Mouse (Mus musculus): ENCODE results near the gene Cyp2j12.
"Not testable (repeated sequence)": the region's sequence is repeated elsewhere in the genome, so short reads cannot be mapped to it uniquely, and the experiment has no call there.

The Cyp2j12 gene

DNA sequence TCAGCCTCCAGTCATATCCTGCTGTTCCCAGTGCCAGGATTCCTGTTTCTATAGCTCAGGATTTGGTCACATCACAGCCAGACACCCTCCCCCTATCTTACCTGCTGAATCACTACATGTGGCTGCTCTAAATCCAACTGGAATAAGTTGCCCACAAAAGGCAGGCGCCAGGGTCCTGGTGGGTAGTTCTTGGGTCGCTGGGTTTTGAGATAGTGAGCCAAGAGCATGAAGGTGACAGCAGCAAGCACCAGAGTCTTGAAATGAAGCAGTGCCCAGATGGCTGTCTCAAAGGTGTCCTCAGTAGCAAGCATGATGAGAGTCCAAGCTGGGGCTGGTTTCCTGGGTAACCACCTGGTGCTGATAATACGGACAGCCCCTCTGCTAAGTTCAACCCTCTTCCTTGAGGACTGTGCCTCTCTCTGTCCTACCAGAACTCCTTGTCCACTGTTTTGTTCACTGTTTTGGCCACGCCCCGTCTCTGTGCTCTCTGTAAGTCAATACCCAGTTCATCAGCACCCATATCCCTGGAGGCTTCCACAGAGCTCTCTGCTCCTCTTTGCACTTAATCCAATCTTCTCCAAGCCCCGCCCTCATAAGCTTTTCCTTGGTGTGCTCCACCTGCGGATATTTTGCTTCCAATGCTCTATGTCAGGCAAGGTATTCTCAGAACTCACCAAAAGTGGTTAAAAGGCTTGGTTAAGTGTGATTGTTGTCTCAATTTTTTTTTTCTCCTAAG, at the start of gene Cyp2j12:
Gene Cyp2j12 (minus strand): TSS at position 421 of the 736 bp plus-strand sequence.
- DNase-seq = no peak

DNA sequence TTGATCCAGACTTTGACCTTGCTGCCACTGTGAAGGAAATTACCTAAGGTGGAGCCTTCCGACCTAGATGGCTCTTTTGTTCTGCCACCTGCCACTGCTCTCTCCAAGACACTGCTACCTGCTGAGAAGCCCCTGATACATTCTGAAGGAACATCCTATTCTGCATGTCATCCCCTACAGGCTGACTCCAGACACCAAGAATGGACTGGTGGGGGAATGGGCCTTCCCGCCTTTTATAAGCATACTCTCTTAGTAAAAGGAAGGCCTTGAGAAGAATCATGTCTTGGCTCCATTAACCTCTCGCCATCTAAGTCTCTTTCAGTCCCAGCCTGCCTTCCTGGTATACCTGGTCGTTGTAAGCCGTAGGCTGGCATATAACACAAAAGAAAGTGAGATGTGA, 48.4 kb upstream of the Cyp2j12 start:
- not testable (repeated sequence) for DNase-seq

DNA sequence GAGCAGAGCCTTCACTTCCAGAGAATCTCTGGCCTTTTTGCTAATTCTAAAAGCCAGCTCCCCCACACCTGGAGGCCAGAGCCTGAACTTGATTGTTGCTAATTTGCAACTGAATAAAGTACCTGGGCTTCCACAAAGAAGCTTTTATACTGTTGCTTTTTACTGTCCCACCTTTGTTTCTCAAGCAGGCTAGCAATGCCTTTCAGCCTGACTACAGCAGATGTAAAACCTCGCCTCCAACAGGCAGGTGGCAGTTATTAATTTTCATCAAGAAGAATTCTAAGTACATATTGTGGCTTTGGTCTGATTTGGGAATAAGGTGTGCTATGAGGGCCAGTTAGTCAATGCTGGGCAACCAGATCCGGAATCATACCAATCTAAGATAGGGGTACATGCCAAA, 47.7 kb upstream of the Cyp2j12 start:
- DNase-seq = not testable (repeated sequence)

DNA sequence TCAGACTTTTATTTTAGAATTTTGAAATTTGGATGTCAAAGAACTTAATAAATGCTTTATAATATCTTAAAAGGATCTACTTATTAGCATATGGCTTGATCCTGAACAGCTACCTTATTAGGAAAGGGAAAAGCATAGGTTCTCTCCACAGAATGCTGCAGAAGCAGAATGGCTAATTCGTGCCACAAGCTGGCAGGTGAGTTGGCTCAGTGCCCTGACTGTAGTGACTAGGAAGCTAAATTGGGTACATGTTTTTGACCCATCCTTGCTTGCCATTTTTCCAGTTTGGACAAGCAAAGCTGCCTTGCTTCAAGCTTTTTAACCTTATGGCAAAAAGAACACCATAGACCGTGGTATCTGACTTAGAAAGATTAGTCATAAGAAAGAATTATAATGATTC, 47.2 kb upstream of the Cyp2j12 start:
- DNase-seq = not testable (repeated sequence)

DNA sequence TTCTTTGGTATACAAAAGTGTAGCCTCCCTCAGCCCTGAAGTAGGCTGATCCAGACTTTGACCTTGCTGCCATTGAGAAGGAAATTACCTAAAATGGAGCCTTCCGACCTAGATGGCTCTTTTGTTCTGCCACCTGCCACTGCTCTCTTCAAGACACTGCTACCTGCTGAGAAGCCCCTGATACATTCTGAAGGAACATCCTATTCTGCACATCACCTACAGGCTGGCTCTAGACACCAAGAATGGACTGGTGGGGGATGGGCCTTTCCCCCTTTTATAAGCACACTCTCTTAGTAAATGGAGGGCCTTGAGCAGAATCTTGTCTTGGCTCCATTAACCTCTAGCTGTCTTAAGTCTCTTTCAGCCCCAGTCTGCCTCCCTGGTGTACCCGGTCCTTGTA, 43.8 kb upstream of the Cyp2j12 start:
- not testable (repeated sequence) for DNase-seq

DNA sequence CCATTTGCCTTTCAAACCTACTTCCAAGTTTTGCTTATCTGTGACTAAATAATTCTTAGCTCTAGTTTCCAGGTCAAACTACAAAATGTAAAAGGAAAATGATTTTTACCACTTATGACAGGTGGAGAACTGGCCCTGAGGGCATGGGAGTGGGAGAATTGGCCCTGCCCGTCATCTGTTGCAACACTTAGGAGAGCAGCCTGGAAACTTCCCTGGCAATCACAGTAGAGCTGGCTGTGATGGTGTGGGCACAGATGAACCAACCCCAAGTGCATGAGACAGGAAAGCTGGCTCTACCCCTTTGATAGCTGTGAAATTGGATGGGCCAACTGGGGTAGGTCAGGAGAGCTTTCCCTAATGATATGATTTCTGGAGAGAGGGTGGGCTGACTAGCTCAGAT, 21.9 kb upstream of the Cyp2j12 start:
- DNase-seq = no peak

DNA sequence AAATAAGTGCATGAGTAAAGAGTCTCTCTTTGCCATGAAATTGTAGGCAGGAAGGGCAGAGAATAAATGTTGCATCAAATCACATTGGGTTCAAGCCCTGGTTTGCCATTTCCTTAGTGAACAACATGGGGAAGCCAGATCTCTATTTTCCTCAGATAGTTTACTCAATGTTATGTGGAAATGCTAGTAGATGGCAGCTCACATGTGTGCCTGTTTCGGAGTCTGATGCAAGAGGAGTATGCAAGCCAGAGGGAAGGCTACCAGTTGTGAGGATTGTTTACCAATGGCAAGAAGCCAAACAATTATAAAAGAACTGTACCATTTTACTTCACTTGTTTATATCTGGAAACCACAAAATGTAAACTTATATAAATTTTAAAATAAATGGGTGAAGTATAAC, 20.6 kb upstream of the Cyp2j12 start:
- DNase-seq = no peak

DNA sequence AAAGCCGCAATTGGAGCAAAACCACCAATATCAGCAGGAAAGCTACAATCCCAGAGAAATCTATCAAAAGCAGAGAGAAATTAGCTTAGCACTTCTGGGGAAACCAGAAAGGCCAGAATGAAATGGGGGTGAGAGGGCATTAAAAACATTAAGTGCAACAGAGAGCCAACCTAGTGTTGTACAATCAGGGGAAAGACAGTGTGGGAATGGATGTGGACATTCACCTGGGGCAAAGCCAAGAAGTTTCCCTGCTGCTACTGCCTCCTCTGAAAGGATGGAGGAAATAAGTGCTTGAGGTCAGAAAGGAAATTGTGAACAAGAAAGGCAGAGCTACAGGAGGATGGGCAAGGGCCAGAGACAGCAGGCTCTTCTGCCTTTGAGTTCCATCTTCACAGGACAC, 1.7 kb downstream of the Cyp2j12 start:
- DNase-seq = no peak

DNA sequence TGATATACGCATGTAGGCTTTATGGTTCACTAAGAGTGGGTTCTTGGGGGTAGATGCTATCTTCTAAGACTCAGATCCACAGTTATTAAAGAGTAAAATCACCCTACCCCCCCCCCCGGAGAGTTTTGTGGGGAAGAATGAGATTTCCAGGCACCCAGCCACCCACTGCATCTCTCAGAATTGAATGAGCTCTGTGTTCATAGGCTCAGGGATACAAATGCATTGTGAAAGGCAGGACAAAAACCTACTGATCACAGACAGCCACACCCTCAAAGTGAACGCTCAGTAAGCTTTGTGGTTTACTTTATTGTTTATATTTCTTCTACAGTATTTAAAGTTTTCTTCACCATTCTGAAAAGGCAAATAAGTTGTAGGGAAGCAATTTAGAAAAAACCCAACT, 6.7 kb downstream of the Cyp2j12 start:
- DNase-seq = no peak

DNA sequence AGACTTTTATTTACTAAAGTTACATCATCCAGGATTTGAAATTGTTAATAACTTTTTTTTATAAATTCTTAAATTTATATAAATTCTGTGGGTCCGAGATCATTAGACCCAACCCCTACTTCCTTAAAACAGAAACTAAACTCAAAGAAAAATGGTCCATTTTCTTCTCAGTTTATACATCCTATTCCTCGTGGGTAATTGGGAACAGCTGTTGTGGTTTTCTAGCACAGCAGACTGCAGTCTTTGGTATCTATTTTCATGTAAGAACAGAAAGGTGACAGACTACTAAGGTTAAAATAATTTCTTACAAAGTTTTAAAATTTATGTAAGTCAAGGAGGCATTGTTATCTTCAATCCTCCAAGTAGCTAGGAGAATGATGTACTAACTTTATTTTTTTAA, 44.1 kb downstream of the Cyp2j12 start:
- DNase-seq = no peak

DNA sequence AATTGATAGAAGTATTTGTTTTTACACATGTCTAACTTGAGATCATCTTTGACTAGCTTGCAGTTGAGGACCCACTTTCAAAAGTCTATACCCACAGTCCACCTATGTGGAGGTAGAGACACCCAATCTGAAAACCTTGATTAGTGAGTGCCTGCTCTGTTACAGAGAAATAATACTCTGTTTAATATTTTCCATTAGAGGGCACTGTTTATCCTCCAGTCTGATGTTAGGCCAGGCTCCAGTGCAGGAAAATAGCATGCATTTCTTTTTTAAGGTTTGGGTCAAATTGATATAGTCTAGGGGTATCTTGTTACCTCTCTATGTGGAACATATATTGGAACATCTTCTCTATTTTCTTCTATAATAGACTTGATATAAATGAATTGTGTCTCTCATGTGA, 49.1 kb downstream of the Cyp2j12 start:
- DNase-seq = no peak

DNA sequence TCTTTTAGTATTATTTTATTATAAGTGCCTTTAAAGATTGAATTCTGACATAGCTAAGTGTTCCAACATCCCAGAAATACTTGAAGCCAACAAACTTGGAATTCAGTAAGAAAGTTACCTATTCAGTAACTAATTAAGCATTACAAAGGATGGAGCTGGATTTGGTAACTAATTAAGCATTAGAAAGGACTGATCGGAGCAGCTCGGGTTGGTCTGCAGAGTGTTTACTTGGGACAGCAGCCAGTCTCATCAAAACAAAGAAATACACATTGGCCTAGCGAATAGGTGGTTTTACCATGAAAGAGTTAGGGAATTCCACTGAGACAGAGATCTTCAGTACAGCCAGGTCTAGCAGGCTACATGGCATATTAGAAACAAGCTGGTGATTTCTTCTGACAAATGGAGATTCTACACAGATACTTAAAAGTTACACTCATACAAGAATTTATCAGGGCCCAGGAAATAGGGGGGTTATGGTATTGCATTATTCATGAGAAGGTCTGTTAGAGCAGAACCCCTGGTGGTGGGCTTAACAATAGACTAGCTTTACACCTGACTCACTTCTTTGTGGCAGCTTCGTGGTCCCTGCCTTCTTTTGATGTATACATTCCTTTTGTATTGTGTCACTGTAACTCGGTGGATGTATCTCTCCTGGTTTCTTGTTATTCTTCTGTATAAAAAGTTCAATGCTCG, 51.5 kb downstream of the Cyp2j12 start:
- peak; percentile 39 to 53 for DNase-seq

DNA sequence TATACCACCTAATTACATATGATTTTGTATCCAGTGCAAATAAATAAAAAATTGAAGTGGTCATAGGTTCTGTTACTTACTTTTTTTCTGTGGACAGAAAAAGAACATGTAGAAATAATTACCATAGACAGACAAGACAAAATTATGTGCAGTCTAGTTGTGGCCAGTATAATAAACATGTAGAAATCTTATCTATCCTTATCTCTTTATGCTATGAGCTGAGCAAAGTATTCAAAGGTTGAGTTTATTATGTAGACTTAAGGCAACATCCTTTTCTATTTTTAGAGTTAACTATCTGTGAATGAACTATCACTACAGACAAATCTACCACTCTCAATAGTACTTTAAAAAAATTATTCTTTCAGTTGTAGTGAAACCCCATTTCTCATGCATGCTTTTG, 62.6 kb downstream of the Cyp2j12 start:
- DNase-seq = no peak

DNA sequence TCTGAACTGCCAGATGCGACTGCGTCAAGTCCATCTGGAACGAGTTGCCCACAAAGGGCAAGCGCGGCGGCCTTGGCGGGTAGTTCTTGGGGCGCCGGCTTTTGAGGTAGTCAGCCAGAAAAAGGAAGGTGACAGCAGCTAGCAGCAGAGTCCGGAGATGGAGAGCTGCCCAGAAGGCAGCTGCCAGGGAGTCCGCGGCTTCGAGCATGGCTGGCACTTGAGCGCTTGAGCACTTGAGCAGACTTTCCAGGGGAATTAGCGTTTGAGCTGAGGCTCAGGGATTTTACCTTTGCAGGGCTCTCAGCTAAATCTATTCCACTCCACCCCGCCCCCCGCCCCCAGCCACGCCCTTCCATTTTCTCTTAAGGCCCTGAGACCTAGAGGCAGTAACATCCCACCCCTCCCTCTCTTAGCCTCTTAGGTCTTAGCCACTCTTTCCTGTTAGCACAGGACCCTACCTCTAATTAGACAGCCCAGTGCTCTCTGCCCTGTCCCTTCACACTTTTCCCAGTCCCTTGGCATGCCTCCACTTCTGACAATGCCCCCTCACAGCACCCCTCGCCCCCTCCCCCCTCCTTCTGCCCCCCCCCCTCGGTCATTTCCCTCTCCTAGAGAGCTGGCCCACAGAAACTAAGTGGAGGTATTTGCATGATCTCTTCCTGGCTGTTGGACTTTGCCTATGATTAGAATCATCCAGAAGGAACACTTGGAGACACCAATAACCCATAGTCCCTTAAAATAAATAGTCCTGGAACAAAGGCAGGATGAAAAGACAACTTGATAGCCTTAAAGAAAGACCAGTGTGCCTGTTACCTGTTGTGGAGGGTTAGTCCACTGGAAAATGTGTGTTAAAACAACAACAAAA, 63.5 kb downstream of the Cyp2j12 start, which contains the start of gene Cyp2j13:
Gene Cyp2j13 (minus strand): TSS at position 286 of the 865 bp plus-strand sequence.
- peak; percentile 7 to 65 for DNase-seq

DNA sequence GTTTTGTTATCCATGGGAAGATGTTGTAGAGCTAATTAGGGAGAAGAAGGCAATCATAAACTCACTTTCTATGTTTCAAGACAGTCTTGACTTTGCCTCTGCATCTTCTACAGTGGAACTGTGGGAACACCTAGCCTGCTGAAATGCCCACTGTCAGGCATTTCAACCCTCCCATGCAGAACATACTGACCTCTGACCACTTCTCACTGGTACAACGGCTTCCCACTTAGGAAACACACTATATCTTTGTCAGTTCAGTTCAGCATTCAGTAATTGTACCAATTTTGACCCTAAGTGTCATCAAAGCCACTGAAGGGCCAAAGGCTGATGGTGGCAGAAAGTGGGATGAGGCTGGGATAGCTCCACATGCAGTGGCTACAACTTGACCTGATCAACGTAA, 78.9 kb downstream of the Cyp2j12 start:
- DNase-seq = peak in 1 of 2 experiments; percentile 49

DNA sequence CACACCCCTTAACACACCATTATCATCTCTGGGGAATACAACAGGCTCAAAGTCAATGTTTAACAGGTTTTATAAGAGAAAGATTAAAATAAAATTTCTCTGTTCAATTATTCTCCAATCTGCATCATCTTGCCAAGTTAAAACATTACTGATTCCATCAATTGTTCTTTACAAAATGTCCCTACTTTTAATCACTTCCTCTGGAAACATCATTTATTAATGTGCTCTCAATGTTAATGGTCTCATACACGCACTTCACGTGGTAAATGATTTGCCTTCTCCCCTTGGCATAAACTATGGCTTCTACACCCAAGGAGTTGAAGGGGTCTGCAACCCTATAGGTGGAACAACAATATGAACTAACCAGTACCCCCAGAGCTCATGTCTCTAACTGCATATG, 80.8 kb downstream of the Cyp2j12 start:
- DNase-seq = peak in 1 of 2 experiments; percentile 42
